Mouse (Mus musculus) stomach, postnatal 0 days (tissue): ENCODE data around the gene Nfatc2. TPM values are rescaled to one million over a fixed set of nuclear protein-coding genes. Genes with fewer than 3 reads are reported as not detected.

Source experiments
- ATAC-seq: fragments of 200-750 bp; cut with Nextera tagmentation; 2 replicates; pipeline ENCODE4 v1.8.0; 2017; ENCODE audit not compliant: low FRiP score, low TSS enrichment
- DNase-seq: peaks from one replicate; pipeline ENCODE4 v3.0.0-alpha.2; 2016; ENCODE audit warnings: low spot score
- H3K27ac ChIP-seq: fragments of 300-500 bp; sonication (generic); replicated peaks from 2 replicates; pipeline ENCODE4 v1.5.1; 2014; ENCODE audit warnings: mild to moderate bottlenecking, control low read depth
- H3K27me3 ChIP-seq: fragments of 300-500 bp; sonication (generic); 2 replicates; pipeline ENCODE4 v1.6.1; 2014; ENCODE audit warnings: low read length; ENCODE audit not compliant: control insufficient read depth, insufficient read depth
- H3K36me3 ChIP-seq: fragments of 300-500 bp; sonication (generic); 2 replicates; pipeline ENCODE4 v1.6.1; 2014; ENCODE audit warnings: low read length, mixed read lengths; ENCODE audit not compliant: control insufficient read depth, insufficient read depth
- H3K4me1 ChIP-seq: fragments of 300-500 bp; sonication (generic); replicated peaks from 2 replicates; pipeline ENCODE4 v1.6.1; 2014; ENCODE audit warnings: antibody characterized with exemption; ENCODE audit not compliant: control insufficient read depth, insufficient read depth
- H3K4me2 ChIP-seq: fragments of 300-500 bp; sonication (generic); replicated peaks from 2 replicates; pipeline ENCODE4 v1.6.1; 2014; ENCODE audit warnings: low read depth, mild to moderate bottlenecking, control low read depth, moderate library complexity
- H3K4me3 ChIP-seq: fragments of 300-500 bp; sonication (generic); 2 replicates; pipeline ENCODE4 v1.5.1; 2014; ENCODE audit warnings: low read depth, low read length, control low read depth
- H3K9ac ChIP-seq: fragments of 300-500 bp; sonication (generic); 2 replicates; pipeline ENCODE4 v1.6.1; 2014; ENCODE audit warnings: mild to moderate bottlenecking, low read length, control low read depth, mixed read lengths
- H3K9me3 ChIP-seq: fragments of 300-500 bp; sonication (generic); 2 replicates; pipeline ENCODE4 v1.6.1; 2016; ENCODE audit warnings: low read length; ENCODE audit not compliant: control insufficient read depth
- CTCF ChIP-seq: IDR thresholded peaks from 2 replicates; pipeline ENCODE4 v1.5.1; 2016; ENCODE audit warnings: antibody characterized with exemption, low read depth, mild to moderate bottlenecking, moderate library complexity
- EP300 ChIP-seq: optimal IDR thresholded peaks from 2 replicates; pipeline ENCODE3; 2016; ENCODE audit warnings: antibody characterized with exemption
- WGBS: fragments of 180-500 bp; shearing (Covaris S2); extraction: QIAGEN DNeasy Blood & Tissue Kit; methylation state at CpG from one replicate; pipeline ENCODE4 v1.1.7; 2014; 5-methylcytosine and 5-hydroxymethylcytosine counted together
- polyA plus RNA-seq: library from polyadenylated mRNA; unstranded; fragments of >200 nt; fragmentation: Nextera tagmentation; extraction: Ambion mirVana; gene quantifications from 2 replicates; pipeline ENCODE4 v1.2.1, GENCODE M21; 2015

The Nfatc2 gene
- polyA plus RNA-seq, 1 experiment from 2014 or later, result 2.2 TPM

DNA sequence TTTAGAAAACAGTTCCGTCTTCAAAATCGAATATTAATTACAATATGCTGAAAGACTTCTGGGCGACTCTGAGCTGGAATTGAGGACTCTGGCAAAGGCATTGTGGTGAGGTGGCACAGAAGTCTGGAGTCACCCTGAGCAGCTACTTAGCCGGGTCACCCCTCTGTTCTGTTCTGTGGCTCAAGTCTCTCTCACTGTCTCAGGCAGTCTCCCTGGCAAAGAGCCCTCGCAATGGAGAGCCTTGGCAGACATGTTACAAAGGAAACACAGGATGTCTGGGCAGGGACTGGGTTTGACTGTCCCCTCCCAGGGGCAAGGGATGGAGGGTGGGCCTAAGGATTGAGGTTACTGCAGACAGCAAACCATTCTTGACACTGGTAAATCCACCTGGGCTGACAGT is 135.8 kb downstream of the Nfatc2 start:
- no peak overlapping the region for H3K4me3 ChIP-seq
- H3K9ac ChIP-seq, result no peak overlapping the region
- H3K4me2 ChIP-seq, result no peak overlapping the region
- ATAC-seq (no peak), DNase-seq (no peak)
- H3K27me3 ChIP-seq, result no peaks in the 10 kb centered on the region
- H3K36me3 ChIP-seq, result no peaks in the 10 kb centered on the region
- WGBS, result 69% methylated on average over 5 of the region's 5 CpGs
- H3K9me3 ChIP-seq, result no peaks in the 10 kb centered on the region
- TF ChIP-seq EP300, result no peak
- no peak for TF ChIP-seq CTCF
- no peak overlapping the region for H3K27ac ChIP-seq
- no peaks in the 10 kb centered on the region for H3K4me1 ChIP-seq

GRCm38 (mm10) chr2:168461865-168462264 is 139.6 kb downstream of the Nfatc2 start:
- Histone ChIP-seq H3K4me1 (no peaks in the 10 kb centered on the region), H3K36me3 (no peaks in the 10 kb centered on the region), H3K27ac (no peak overlapping the region), H3K9ac (no peak overlapping the region), H3K27me3 (no peaks in the 10 kb centered on the region), H3K9me3 (no peaks in the 10 kb centered on the region), H3K4me3 (no peak overlapping the region), H3K4me2 (no peak overlapping the region)
- peak; percentile 59 for DNase-seq
- 62% methylated on average over 9 of the region's 9 CpGs for WGBS
- TF ChIP-seq EP300, result no peak
- TF ChIP-seq CTCF, result no peak
- ATAC-seq, result peak; percentile 69

GRCm38 (mm10) chr2:168459627-168460026 is 141.8 kb downstream of the Nfatc2 start:
- Histone ChIP-seq H3K4me2 (no peak overlapping the region), H3K4me3 (no peak overlapping the region), H3K36me3 (no peaks in the 10 kb centered on the region), H3K4me1 (no peaks in the 10 kb centered on the region), H3K27me3 (no peaks in the 10 kb centered on the region), H3K27ac (no peak overlapping the region), H3K9ac (peak overlapping the region; percentile 23; the same call in 1 of the 2 replicates), H3K9me3 (no peaks in the 10 kb centered on the region)
- DNase-seq (no peak), ATAC-seq (no peak)
- 76% methylated on average over 5 of the region's 5 CpGs for WGBS
- no peak for TF ChIP-seq EP300
- peak; percentile 55 for TF ChIP-seq CTCF

- DNase-seq (no peak), ATAC-seq (no peak)
- Histone ChIP-seq H3K36me3 (no peaks in the 10 kb centered on the region), H3K9ac (no peak overlapping the region), H3K4me2 (no peak overlapping the region), H3K27me3 (no peaks in the 10 kb centered on the region), H3K9me3 (no peaks in the 10 kb centered on the region), H3K27ac (no peak overlapping the region), H3K4me1 (no peaks in the 10 kb centered on the region), H3K4me3 (no peak overlapping the region)
- TF ChIP-seq CTCF, result no peak
- no peak for TF ChIP-seq EP300
- WGBS, result 82% methylated on average over 9 of the region's 9 CpGs
Observed at GRCm38 (mm10) chr2:168458583-168458982, 142.9 kb downstream of the Nfatc2 start.

DNA sequence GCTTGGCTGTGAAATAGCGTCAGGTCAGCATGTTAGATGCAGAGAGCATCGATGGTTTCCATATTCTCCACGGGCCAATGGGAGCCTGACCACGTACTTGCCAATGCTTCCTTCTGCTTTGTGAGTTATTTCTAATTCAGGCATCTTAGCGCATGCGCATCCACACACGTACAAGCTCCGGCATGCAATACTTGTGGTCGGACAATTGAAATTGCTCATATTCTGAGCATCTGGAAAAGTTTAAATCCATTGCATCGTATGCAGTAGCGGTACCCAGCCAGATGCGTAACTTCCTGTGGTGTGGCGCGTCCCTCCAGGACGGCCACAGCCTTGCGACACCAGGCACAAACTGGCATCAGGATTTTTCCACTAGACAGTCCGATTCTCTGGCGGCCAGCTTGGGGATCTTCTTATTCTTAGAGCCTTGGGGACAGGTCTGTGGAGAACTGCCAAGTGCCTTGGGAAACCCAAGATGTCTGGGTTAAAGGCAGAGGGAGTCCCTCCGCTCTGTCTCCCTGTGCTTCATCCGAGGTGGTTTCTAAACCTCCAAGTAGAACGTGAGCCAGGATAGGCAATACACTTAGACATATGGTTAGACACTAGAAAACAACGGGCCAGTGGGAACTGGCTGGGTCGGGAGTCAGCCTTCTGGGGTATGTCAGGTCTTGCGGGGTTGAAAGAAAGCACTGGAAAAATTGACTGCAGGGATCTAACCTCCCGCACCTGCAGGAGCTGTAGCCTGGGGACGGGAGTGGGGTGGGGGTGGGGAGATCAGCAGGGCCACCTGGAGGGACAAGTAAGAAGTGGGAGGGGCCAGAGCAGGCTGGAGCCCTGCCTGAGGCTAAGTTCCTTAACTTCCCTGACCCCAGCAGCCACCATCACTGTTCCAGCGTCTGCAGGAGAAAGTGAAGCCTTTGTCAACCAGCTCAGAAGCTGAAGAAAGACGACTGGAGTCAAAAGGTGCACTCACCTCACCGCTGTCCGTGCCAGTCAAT is 149.4 kb downstream of the Nfatc2 start:
- H3K9me3 ChIP-seq, result no peaks in the 10 kb centered on the region
- H3K4me1 ChIP-seq, result no peaks in the 10 kb centered on the region
- DNase-seq, result no peak
- no peak overlapping the region for H3K27ac ChIP-seq
- no peak for ATAC-seq
- no peak overlapping the region for H3K4me3 ChIP-seq
- no peak overlapping the region for H3K4me2 ChIP-seq
- 55% methylated on average over 30 of the region's 30 CpGs for WGBS
- TF ChIP-seq EP300, result no peak
- no peak for TF ChIP-seq CTCF
- no peaks in the 10 kb centered on the region for H3K36me3 ChIP-seq
- H3K9ac ChIP-seq, result no peak overlapping the region
- no peaks in the 10 kb centered on the region for H3K27me3 ChIP-seq

- Histone ChIP-seq H3K4me1 (no peaks in the 10 kb centered on the region), H3K4me2 (no peak overlapping the region), H3K9ac (no peak overlapping the region), H3K9me3 (no peaks in the 10 kb centered on the region), H3K27me3 (no peaks in the 10 kb centered on the region), H3K27ac (no peak overlapping the region), H3K36me3 (no peaks in the 10 kb centered on the region), H3K4me3 (no peak overlapping the region)
- DNase-seq (no peak), ATAC-seq (no peak)
- no peak for TF ChIP-seq EP300
- TF ChIP-seq CTCF, result peak; percentile 85
- WGBS, result 16% methylated on average over 3 of the region's 3 CpGs
Observed at GRCm38 (mm10) chr2:168450977-168451376, 150.5 kb downstream of the Nfatc2 start.
